Mouse (Mus musculus): Measurements from ENCODE around the gene Wdr91.
A peak's percentile ranks its signal among the peaks of the same experiment; 100 is the strongest.

The Wdr91 gene

GRCm38 (mm10) chr6:34910371-34911219, at the start of gene Wdr91:
Gene Wdr91, minus strand, starts transcription at chr6:34910876.
- DNase-seq (ENCODE audit: low spot score): peak; percentile 91

- no peak for DNase-seq (ENCODE audit: low spot score)
These were observed 48.5 kb upstream of the Wdr91 start for GRCm38 (mm10) chr6:34959131-34959530.

GRCm38 (mm10) chr6:34955862-34956241, 45.2 kb upstream of the Wdr91 start:
- no peak for DNase-seq (ENCODE audit: low spot score)

GRCm38 (mm10) chr6:34954926-34955861, 44.5 kb upstream of the Wdr91 start:
- DNase-seq (ENCODE audit: low spot score): no peak

GRCm38 (mm10) chr6:34951956-34952667, 41.4 kb upstream of the Wdr91 start:
- no peak for DNase-seq (ENCODE audit: low spot score)

GRCm38 (mm10) chr6:34951518-34951917, 40.8 kb upstream of the Wdr91 start:
- no peak for DNase-seq (ENCODE audit: low spot score)

GRCm38 (mm10) chr6:34948461-34948860, 37.8 kb upstream of the Wdr91 start:
- no peak for DNase-seq (ENCODE audit: low spot score)

- no peak for DNase-seq (ENCODE audit: low spot score)
These were observed 35.9 kb upstream of the Wdr91 start for GRCm38 (mm10) chr6:34946486-34947079.

- DNase-seq (ENCODE audit: low spot score): no peak
These were observed 32.8 kb upstream of the Wdr91 start for GRCm38 (mm10) chr6:34943499-34943898.

- DNase-seq (ENCODE audit: low spot score): no peak
These were observed 31.8 kb upstream of the Wdr91 start for GRCm38 (mm10) chr6:34942446-34942845.

GRCm38 (mm10) chr6:34941496-34941895, 30.8 kb upstream of the Wdr91 start:
- no peak for DNase-seq (ENCODE audit: low spot score)

- DNase-seq (ENCODE audit: low spot score): no peak
These were observed 28.8 kb upstream of the Wdr91 start for GRCm38 (mm10) chr6:34939451-34939850.

GRCm38 (mm10) chr6:34938929-34939325, 28.3 kb upstream of the Wdr91 start:
- DNase-seq (ENCODE audit: low spot score): no peak

GRCm38 (mm10) chr6:34938280-34938928, 27.7 kb upstream of the Wdr91 start:
- no peak for DNase-seq (ENCODE audit: low spot score)

- DNase-seq (ENCODE audit: low spot score): no peak
These were observed 26.1 kb upstream of the Wdr91 start for GRCm38 (mm10) chr6:34936743-34937142.

GRCm38 (mm10) chr6:34932633-34933032, 22.0 kb upstream of the Wdr91 start:
- no peak for DNase-seq (ENCODE audit: low spot score)

- no peak for DNase-seq (ENCODE audit: low spot score)
These were observed 16.9 kb upstream of the Wdr91 start for GRCm38 (mm10) chr6:34927594-34927993.

GRCm38 (mm10) chr6:34927156-34927555, 16.5 kb upstream of the Wdr91 start:
- DNase-seq (ENCODE audit: low spot score): peak; percentile 36

- peak; percentile 81 for DNase-seq (ENCODE audit: low spot score)
These were observed 11.3 kb upstream of the Wdr91 start for GRCm38 (mm10) chr6:34921941-34922340.

GRCm38 (mm10) chr6:34920631-34921030, 10.0 kb upstream of the Wdr91 start:
- peak; percentile 88 for DNase-seq (ENCODE audit: low spot score)

- DNase-seq (ENCODE audit: low spot score): peak; percentile 79
These were observed 9.3 kb upstream of the Wdr91 start, which contains the start of gene Stra8 for GRCm38 (mm10) chr6:34919956-34920355. Gene Stra8, plus strand, starts transcription at chr6:34920163.
